Mouse (Mus musculus): ENCODE data around the gene Hist1h4b. TPM values are rescaled to one million over a fixed set of nuclear protein-coding genes. Genes with fewer than 3 reads are reported as not detected.
A peak's percentile ranks its signal among the peaks of the same experiment; 100 is the strongest.
"Not testable (repeated sequence)": the region's sequence is repeated elsewhere in the genome, so short reads cannot be mapped to it uniquely, and the experiment has no call there.

Gene Hist1h4b
- polyA plus RNA-seq, 1 experiment = 17.4 TPM

DNA sequence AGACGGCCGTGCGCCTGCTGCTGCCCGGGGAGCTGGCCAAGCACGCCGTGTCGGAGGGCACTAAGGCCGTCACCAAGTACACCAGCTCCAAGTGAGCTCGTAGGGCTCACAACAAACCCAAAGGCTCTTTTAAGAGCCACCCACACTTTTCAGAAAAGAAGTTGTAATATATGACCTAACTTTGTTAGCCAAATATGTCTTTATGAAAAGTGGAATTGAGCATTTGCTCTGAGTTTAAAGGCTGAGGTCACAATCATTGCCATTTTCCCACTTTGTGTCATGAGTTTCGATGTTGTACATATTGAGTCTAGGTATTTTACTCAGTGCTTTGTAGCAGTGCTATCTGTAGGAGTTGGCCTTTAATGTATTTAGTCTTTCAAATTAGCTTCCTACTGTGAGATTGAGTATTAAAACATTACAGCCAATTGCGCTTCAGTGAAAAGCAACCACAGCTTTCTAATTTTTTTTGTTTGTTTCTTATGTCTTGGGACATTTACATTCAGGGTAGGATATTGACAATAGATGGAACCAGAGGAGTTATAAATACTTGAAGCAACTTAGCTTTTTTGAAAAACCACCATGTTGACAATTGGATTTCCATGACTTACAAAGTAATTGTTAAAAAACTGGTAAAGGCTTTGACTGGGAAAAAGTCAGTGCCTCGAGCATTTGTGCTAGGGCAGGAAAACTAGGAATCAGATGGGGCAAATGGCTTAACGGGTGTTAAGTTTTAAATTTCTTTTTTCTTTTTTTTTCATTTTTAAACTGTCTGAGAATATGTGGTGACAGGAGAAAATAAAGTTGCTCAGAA is 9.5 kb upstream of the Hist1h4b start:
- H3K9me3 ChIP-seq = no peaks in the 10 kb centered on the region
- H3K36me3 ChIP-seq (replicated peaks; ENCODE audit: low read length) = no peaks in the 10 kb centered on the region
- peaks cover 49% of the 10 kb centered on the region for H3K4me1 ChIP-seq
- peak overlapping the region; percentile 83 for H3K4me3 ChIP-seq (replicated peaks)
- no peaks in the 10 kb centered on the region for H3K27me3 ChIP-seq (replicated peaks)
- TF ChIP-seq FLI1 (IDR thresholded peaks at IDR 0.05; ENCODE audit: low read length) (no peak), GATA1 (IDR thresholded peaks at IDR 0.05; ENCODE audit: borderline replicate concordance, low read length) (no peak)

DNA sequence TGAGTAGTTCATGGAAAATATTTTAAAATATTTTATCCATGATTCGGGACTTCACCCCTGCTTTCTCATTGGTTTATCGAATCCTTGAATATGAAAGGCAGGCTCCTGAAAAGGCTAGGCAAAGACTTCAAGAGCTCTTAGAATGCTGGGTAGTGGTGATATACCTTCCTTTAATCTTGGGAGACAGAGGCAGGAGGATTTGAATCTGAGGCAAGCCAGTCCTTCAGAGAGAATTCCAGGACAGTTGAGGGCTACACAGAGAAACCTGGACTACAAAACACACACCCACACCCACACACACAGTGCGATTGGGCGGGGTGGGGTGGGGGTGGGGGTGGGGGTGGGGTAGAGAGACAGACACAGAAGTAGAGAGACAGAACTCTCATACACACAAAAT is 8.9 kb upstream of the Hist1h4b start:
- Histone ChIP-seq H3K4me1 (peaks cover 51% of the 10 kb centered on the region), H3K4me3 (replicated peaks) (peak overlapping the region; percentile 77), H3K27me3 (replicated peaks) (no peaks in the 10 kb centered on the region), H3K36me3 (replicated peaks; ENCODE audit: low read length) (no peaks in the 10 kb centered on the region), H3K9me3 (no peaks in the 10 kb centered on the region)
- TF ChIP-seq GATA1 (IDR thresholded peaks at IDR 0.05; ENCODE audit: borderline replicate concordance, low read length) (no peak), FLI1 (IDR thresholded peaks at IDR 0.05; ENCODE audit: low read length) (no peak)

DNA sequence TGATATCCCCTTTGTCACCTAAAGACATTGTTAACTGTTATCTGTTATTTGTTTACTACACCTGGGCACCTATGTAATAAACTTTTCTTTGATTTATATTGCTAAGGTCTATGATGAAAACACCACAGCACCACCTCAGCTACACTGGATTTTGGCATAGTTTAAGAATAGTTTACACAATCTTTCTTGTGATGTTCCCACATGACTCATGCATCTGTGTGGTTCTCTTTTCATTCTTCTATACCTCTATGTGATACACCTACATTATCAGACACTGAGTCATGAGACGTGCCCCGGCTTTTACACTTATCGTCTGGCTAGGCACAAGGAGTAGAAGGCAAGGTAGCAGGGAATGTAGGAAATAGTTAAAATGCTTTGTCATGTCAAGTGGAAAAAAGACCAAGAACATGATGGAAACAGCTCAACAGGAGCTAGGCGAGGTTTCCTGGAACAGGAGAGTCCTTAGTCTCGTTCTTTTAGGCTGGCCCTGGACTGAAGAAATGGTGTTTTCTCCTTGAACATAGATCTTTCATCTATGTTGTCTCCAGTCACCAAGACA is 7.2 kb upstream of the Hist1h4b start:
- Histone ChIP-seq H3K36me3 (replicated peaks; ENCODE audit: low read length) (no peaks in the 10 kb centered on the region), H3K9me3 (no peaks in the 10 kb centered on the region), H3K4me1 (peaks cover 46% of the 10 kb centered on the region), H3K27me3 (replicated peaks) (no peaks in the 10 kb centered on the region), H3K4me3 (replicated peaks) (no peak overlapping the region)
- TF ChIP-seq GATA1 (IDR thresholded peaks at IDR 0.05; ENCODE audit: borderline replicate concordance, low read length) (no peak), FLI1 (IDR thresholded peaks at IDR 0.05; ENCODE audit: low read length) (no peak)

GRCm38 (mm10) chr13:23750839-23751477 is 5.9 kb upstream of the Hist1h4b start, which contains the start of gene Hist1h2ab:
Gene Hist1h2ab, plus strand, starts transcription at chr13:23751126.
- H3K36me3 ChIP-seq (replicated peaks; ENCODE audit: low read length); H3K9me3 ChIP-seq; H3K27me3 ChIP-seq (replicated peaks): not testable (repeated sequence)
- Histone ChIP-seq H3K4me3 (replicated peaks) (peak within 1 kb of the TSS; percentile 89), H3K4me1 (peaks cover 56% of the 10 kb centered on the region)

GRCm38 (mm10) chr13:23751478-23751956 is 5.3 kb upstream of the Hist1h4b start:
- H3K9me3 ChIP-seq = no peaks in the 10 kb centered on the region
- TF ChIP-seq FLI1 (IDR thresholded peaks at IDR 0.05; ENCODE audit: low read length) (no peak), GATA1 (IDR thresholded peaks at IDR 0.05; ENCODE audit: borderline replicate concordance, low read length) (no peak)
- H3K4me1 ChIP-seq = peaks cover 56% of the 10 kb centered on the region
- H3K27me3 ChIP-seq (replicated peaks) = no peaks in the 10 kb centered on the region
- H3K36me3 ChIP-seq (replicated peaks; ENCODE audit: low read length) = no peaks in the 10 kb centered on the region
- H3K4me3 ChIP-seq (replicated peaks) = peak overlapping the region; percentile 87

DNA sequence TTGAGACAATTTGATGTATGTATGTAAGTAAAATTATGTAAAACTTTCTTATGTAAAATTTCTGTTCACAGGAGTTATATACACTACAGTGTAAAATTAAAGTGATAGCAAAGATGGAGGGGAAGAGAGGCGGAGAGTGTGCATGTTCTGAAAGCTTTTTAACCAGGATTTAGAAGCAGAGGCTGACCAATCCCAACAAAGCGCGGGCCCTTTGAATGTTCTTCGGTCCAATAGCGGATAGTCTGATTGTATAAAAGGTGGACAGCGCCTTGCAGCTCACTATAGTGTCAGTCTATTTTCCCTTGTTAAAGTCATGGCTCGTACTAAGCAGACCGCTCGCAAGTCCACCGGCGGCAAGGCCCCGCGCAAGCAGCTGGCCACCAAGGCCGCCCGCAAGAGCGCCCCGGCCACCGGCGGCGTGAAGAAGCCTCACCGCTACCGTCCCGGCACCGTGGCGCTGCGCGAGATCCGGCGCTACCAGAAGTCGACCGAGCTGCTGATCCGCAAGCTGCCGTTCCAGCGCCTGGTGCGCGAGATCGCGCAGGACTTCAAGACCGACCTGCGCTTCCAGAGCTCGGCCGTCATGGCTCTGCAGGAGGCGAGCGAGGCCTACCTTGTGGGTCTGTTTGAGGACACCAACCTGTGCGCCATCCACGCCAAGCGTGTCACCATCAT is 4.6 kb upstream of the Hist1h4b start, which contains the start of gene Hist1h3b:
Gene Hist1h3b (plus strand): TSS at position 201 of the 675 bp plus-strand sequence.
- H3K4me3 ChIP-seq (replicated peaks) = peak within 1 kb of the TSS; percentile 87
- H3K9me3 ChIP-seq = not testable (repeated sequence)
- peaks cover 53% of the 10 kb centered on the region for H3K4me1 ChIP-seq

DNA sequence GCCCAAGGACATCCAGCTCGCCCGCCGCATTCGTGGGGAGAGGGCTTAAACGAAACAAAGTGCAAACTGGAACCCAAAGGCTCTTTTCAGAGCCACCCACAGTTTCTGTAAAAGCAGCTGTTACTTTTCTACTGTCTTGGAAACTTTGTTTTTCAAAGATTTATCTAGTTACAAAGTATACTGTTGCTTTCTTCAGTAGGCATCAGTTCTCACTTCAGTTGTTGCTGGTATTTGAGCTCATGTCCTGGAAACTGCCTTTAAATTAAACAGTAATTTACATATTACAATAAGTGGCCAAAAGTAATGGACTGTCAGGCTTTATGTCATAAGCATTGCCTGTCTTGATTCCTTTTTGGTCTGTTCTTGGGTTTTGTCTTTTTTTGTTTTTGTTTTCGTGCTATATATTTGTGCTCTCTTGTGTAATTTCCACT is 4.1 kb upstream of the Hist1h4b start:
- peaks cover 55% of the 10 kb centered on the region for H3K4me1 ChIP-seq

More for the DNA sequence above, 4.6 kb upstream of the Hist1h4b start, which contains the start of gene Hist1h3b:
- not testable (repeated sequence) for H3K27me3 ChIP-seq (replicated peaks); H3K36me3 ChIP-seq (replicated peaks; ENCODE audit: low read length)

GRCm38 (mm10) chr13:23753314-23754078 is 3.3 kb upstream of the Hist1h4b start:
- Histone ChIP-seq H3K27me3 (replicated peaks) (no peaks in the 10 kb centered on the region), H3K4me3 (replicated peaks) (no peak overlapping the region), H3K9me3 (no peaks in the 10 kb centered on the region), H3K4me1 (peaks cover 54% of the 10 kb centered on the region), H3K36me3 (replicated peaks; ENCODE audit: low read length) (no peaks in the 10 kb centered on the region)
- no peak for TF ChIP-seq GATA1 (IDR thresholded peaks at IDR 0.05; ENCODE audit: borderline replicate concordance, low read length)
- TF ChIP-seq FLI1 (IDR thresholded peaks at IDR 0.05; ENCODE audit: low read length) = no peak

More for the DNA sequence above, 4.1 kb upstream of the Hist1h4b start:
- TF ChIP-seq GATA1 (IDR thresholded peaks at IDR 0.05; ENCODE audit: borderline replicate concordance, low read length) (no peak), FLI1 (IDR thresholded peaks at IDR 0.05; ENCODE audit: low read length) (no peak)
- H3K9me3 ChIP-seq = no peaks in the 10 kb centered on the region
- H3K36me3 ChIP-seq (replicated peaks; ENCODE audit: low read length) = no peaks in the 10 kb centered on the region
- H3K27me3 ChIP-seq (replicated peaks) = no peaks in the 10 kb centered on the region
- H3K4me3 ChIP-seq (replicated peaks) = peak overlapping the region; percentile 87

DNA sequence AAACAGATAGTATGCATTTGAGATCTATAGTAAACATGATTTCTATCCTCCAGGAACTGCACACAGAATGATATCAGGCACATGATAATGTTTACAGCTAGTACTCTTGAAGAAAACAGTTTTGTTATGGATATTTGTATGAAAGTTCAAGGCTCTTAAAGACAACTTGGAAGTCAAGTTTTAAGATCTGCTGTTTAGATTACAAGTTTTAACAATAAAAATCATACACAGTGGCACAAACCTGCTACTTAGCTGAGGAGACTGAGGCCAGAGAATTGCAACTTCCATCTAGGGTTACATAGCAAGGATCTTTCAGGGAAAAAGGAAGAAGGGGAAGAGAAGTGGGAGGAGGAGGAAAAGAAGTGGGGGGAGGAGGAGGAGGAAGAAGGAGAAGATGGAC is 1.8 kb upstream of the Hist1h4b start:
- no peaks in the 10 kb centered on the region for H3K27me3 ChIP-seq (replicated peaks)
- H3K4me1 ChIP-seq = peaks cover 50% of the 10 kb centered on the region
- H3K4me3 ChIP-seq (replicated peaks) = no peak overlapping the region
- no peaks in the 10 kb centered on the region for H3K36me3 ChIP-seq (replicated peaks; ENCODE audit: low read length)
- H3K9me3 ChIP-seq = no peaks in the 10 kb centered on the region
- TF ChIP-seq GATA1 (IDR thresholded peaks at IDR 0.05; ENCODE audit: borderline replicate concordance, low read length) = no peak
- TF ChIP-seq FLI1 (IDR thresholded peaks at IDR 0.05; ENCODE audit: low read length) = no peak
